Mouse (Mus musculus): ENCODE results near the gene 4921539E11Rik. TPM values are rescaled to one million over a fixed set of nuclear protein-coding genes. Genes with fewer than 3 reads are reported as not detected.

The 4921539E11Rik gene
- polyA plus RNA-seq, 1 experiment from 2014 or later: not detected

GRCm38 (mm10) chr4:103315861-103316260 lies 25.2 kb upstream of the 4921539E11Rik start:
- Histone ChIP-seq H3K9me3 (replicated peaks; ENCODE audit: low read length) (no peaks in the 10 kb centered on the region), H3K27me3 (ENCODE audit: insufficient read depth, low read length) (no peaks in the 10 kb centered on the region), H3K4me2 (ENCODE audit: low read length) (no peak overlapping the region), H3K4me1 (replicated peaks; ENCODE audit: insufficient read depth, low read length) (0 out of 2 replicates have a peak, but pooled peaks cover 3% of the 10 kb centered on the region), H3K4me3 (replicated peaks; ENCODE audit: low read depth, low read length) (no peak overlapping the region), H3K27ac (no peak overlapping the region), H3K36me3 (ENCODE audit: insufficient read depth, low read length) (peaks cover 7% of the 10 kb centered on the region; the same call in 1 of the 2 replicates), H3K9ac (ENCODE audit: low read depth, low read length) (no peak overlapping the region)
- ATAC-seq (replicated peaks; ENCODE audit: low FRiP score, low read depth): no peak
- WGBS: 88% methylated on average over 4 of the region's 4 CpGs
- DNase-seq (ENCODE audit: low spot score): no peak
- no peak for TF ChIP-seq CTCF (IDR thresholded peaks at IDR 0.05; ENCODE audit: low read depth)

- ATAC-seq (replicated peaks; ENCODE audit: low FRiP score, low read depth) (no peak), DNase-seq (ENCODE audit: low spot score) (peak; percentile 2)
- Histone ChIP-seq H3K27ac (no peak overlapping the region; the same call in 1 of the 2 replicates), H3K4me2 (ENCODE audit: low read length) (peak overlapping the region; percentile 55), H3K9me3 (replicated peaks; ENCODE audit: low read length) (no peaks in the 10 kb centered on the region), H3K9ac (ENCODE audit: low read depth, low read length) (no peak overlapping the region), H3K4me3 (replicated peaks; ENCODE audit: low read depth, low read length) (peak overlapping the region; percentile 50; the same call in 1 of the 2 replicates), H3K36me3 (ENCODE audit: insufficient read depth, low read length) (peaks cover 7% of the 10 kb centered on the region; the same call in 1 of the 2 replicates), H3K4me1 (replicated peaks; ENCODE audit: insufficient read depth, low read length) (no peaks in the 10 kb centered on the region), H3K27me3 (ENCODE audit: insufficient read depth, low read length) (no peaks in the 10 kb centered on the region)
- no peak for TF ChIP-seq CTCF (IDR thresholded peaks at IDR 0.05; ENCODE audit: low read depth)
- 43% methylated on average over 3 of the region's 3 CpGs for WGBS
These were observed 23.9 kb upstream of the 4921539E11Rik start for GRCm38 (mm10) chr4:103314526-103314910.

- Histone ChIP-seq H3K27me3 (ENCODE audit: insufficient read depth, low read length) (no peaks in the 10 kb centered on the region), H3K4me3 (replicated peaks; ENCODE audit: low read depth, low read length) (peak within 1 kb of the TSS; percentile 50), H3K36me3 (ENCODE audit: insufficient read depth, low read length) (0 out of 2 replicates have a peak, but pooled peaks cover 2% of the 10 kb centered on the region), H3K9ac (ENCODE audit: low read depth, low read length) (peak within 1 kb of the TSS; percentile 74), H3K4me1 (replicated peaks; ENCODE audit: insufficient read depth, low read length) (no peaks in the 10 kb centered on the region), H3K27ac (peak within 1 kb of the TSS; percentile 95), H3K9me3 (replicated peaks; ENCODE audit: low read length) (no peaks in the 10 kb centered on the region), H3K4me2 (ENCODE audit: low read length) (peak within 1 kb of the TSS; percentile 55)
- WGBS: under 1% methylated on average over 61 of the region's 61 CpGs
- ATAC-seq (replicated peaks; ENCODE audit: low FRiP score, low read depth) (peak; percentile 99), DNase-seq (ENCODE audit: low spot score) (peak; percentile 99)
- peak; percentile 98 for TF ChIP-seq CTCF (IDR thresholded peaks at IDR 0.05; ENCODE audit: low read depth)
These were observed 23.2 kb upstream of the 4921539E11Rik start, which contains the start of gene Oma1 for GRCm38 (mm10) chr4:103313587-103314525. TSS of gene Oma1 (plus strand) at chr4:103313812.

GRCm38 (mm10) chr4:103303851-103304250 lies 13.2 kb upstream of the 4921539E11Rik start:
- 95% methylated on average over 1 of the region's 1 CpGs for WGBS
- DNase-seq (ENCODE audit: low spot score) (no peak), ATAC-seq (replicated peaks; ENCODE audit: low FRiP score, low read depth) (no peak)
- no peaks in the 10 kb centered on the region for H3K4me1 ChIP-seq (replicated peaks; ENCODE audit: insufficient read depth, low read length)
- H3K4me2 ChIP-seq (ENCODE audit: low read length): no peak overlapping the region
- H3K9me3 ChIP-seq (replicated peaks; ENCODE audit: low read length): no peaks in the 10 kb centered on the region
- no peak overlapping the region for H3K9ac ChIP-seq (ENCODE audit: low read depth, low read length)
- H3K4me3 ChIP-seq (replicated peaks; ENCODE audit: low read depth, low read length): no peak overlapping the region
- no peak for TF ChIP-seq CTCF (IDR thresholded peaks at IDR 0.05; ENCODE audit: low read depth)
- no peak overlapping the region for H3K27ac ChIP-seq
- H3K27me3 ChIP-seq (ENCODE audit: insufficient read depth, low read length): no peaks in the 10 kb centered on the region
- H3K36me3 ChIP-seq (ENCODE audit: insufficient read depth, low read length): no peaks in the 10 kb centered on the region

GRCm38 (mm10) chr4:103299342-103299741 lies 8.7 kb upstream of the 4921539E11Rik start:
- Histone ChIP-seq H3K36me3 (ENCODE audit: insufficient read depth, low read length) (no peaks in the 10 kb centered on the region), H3K4me2 (ENCODE audit: low read length) (no peak overlapping the region), H3K4me3 (replicated peaks; ENCODE audit: low read depth, low read length) (no peak overlapping the region), H3K27ac (no peak overlapping the region), H3K27me3 (ENCODE audit: insufficient read depth, low read length) (no peaks in the 10 kb centered on the region), H3K9me3 (replicated peaks; ENCODE audit: low read length) (no peaks in the 10 kb centered on the region), H3K9ac (ENCODE audit: low read depth, low read length) (no peak overlapping the region), H3K4me1 (replicated peaks; ENCODE audit: insufficient read depth, low read length) (no peaks in the 10 kb centered on the region)
- DNase-seq (ENCODE audit: low spot score) (peak; percentile 48), ATAC-seq (replicated peaks; ENCODE audit: low FRiP score, low read depth) (no peak)
- 55% methylated on average over 10 of the region's 10 CpGs for WGBS
- peak; percentile 36 for TF ChIP-seq CTCF (IDR thresholded peaks at IDR 0.05; ENCODE audit: low read depth)

- H3K9ac ChIP-seq (ENCODE audit: low read depth, low read length): no peak overlapping the region
- H3K36me3 ChIP-seq (ENCODE audit: insufficient read depth, low read length): no peaks in the 10 kb centered on the region
- no peak overlapping the region for H3K4me3 ChIP-seq (replicated peaks; ENCODE audit: low read depth, low read length)
- H3K27ac ChIP-seq: no peak overlapping the region
- H3K9me3 ChIP-seq (replicated peaks; ENCODE audit: low read length): no peaks in the 10 kb centered on the region
- 84% methylated on average over 7 of the region's 7 CpGs for WGBS
- no peaks in the 10 kb centered on the region for H3K27me3 ChIP-seq (ENCODE audit: insufficient read depth, low read length)
- no peak for DNase-seq (ENCODE audit: low spot score)
- H3K4me2 ChIP-seq (ENCODE audit: low read length): no peak overlapping the region
- no peak for ATAC-seq (replicated peaks; ENCODE audit: low FRiP score, low read depth)
- no peaks in the 10 kb centered on the region for H3K4me1 ChIP-seq (replicated peaks; ENCODE audit: insufficient read depth, low read length)
- TF ChIP-seq CTCF (IDR thresholded peaks at IDR 0.05; ENCODE audit: low read depth): no peak
These were observed 2.3 kb downstream of the 4921539E11Rik start for GRCm38 (mm10) chr4:103288342-103288741.
